ENCODE assay signal across 1 mouse cellular context in genomic region chr6:124804341-124804740, GRCm38 (mm10).
TF ChIP-seq lines count a peak whose summit lies in the region.

No protein-coding gene starts in this region.

TF ChIP-seq in MEL, 35 proteins besides CTCF, POLR2A, EP300 and RAD21:
- TF ChIP-seq E2F4 (IDR thresholded peaks at IDR 0.05; ENCODE audit: borderline replicate concordance, low read depth, low read length) (no peak), TBP (IDR thresholded peaks at IDR 0.05; ENCODE audit: low read depth, low read length) (peak; percentile 95)
